Comparison of ENCODE assay signal across 8 mouse cellular contexts in the genomic region with DNA sequence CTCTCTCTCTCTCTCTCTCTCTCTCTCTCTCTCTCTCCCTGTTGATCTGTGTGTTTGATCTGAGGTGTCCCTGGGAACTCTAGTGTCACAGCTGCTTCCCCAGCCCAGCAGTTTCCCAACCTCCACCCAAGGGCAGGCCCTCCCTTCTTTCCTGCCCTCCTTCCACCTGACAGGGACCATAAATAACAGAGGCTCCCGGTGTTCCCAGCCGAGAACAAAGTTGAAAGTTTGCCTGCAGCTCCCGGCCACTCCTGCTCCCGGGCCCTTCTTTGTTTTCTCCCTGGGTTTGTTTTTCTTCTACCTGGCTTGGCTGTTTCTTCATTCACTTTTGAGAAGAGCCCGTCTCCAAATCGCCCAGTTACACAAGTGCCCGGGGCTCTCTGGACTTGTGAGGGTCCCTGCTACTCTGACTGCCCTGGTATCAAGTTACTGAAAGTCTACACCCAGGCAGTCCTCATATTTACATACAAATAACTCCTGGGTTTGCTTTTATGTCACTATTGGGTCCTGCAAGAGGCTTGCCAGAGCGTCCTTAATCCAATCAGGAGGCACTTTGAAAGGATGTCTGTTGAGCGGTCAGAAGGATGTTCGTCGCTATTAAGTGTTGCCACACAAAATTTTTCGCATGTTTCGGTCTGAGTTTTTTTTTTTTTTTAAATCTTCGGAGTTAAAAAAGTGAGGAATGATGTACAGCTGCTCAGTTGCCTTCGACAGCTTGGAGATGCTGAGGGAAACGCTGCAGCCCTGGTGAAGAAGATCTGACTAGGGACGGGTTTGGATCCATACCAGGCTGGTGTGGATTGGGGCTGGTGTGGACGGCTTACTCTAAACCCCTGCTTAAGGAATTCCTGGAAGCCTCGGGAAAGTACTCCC.
A peak's percentile ranks its signal among the peaks of the same experiment; 100 is the strongest.
DNase-seq lines count a peak whose midpoint lies in the region; ATAC-seq lines count a peak whose summit lies in the region.

No protein-coding gene starts in this region.

- whole genome bisulfite sequencing in lung, embryonic 16.5 days: 1% methylated on average over 19 of the region's 19 CpGs

- no peaks in the 10 kb centered on the region for H3K36me3 ChIP-seq in lung, embryonic 16.5 days (ENCODE audit: control insufficient read depth, insufficient read depth, low read length)

- peak overlapping the region; percentile 44 for H3K4me3 ChIP-seq in lung, embryonic 16.5 days (ENCODE audit: low read length)

- no peaks in the 10 kb centered on the region for H3K27me3 ChIP-seq in lung, embryonic 16.5 days (ENCODE audit: control insufficient read depth, insufficient read depth, low read depth, low read length)

- ATAC-seq in lung, embryonic 16.5 days (ENCODE audit: low read depth): peak; percentile 71

- H3K9ac ChIP-seq in lung, embryonic 16.5 days (ENCODE audit: low read length): peak overlapping the region; percentile 51

- peak; percentile 5 for DNase-seq in ovary, postnatal 10 days (ENCODE audit: low spot score)
- DNase-seq in ovary, adult 18-20 months (ENCODE audit: low spot score): no peak
- peak; percentile 56 for DNase-seq in heart, adult 8-10 months (ENCODE audit: low spot score)
- peak; percentile 83 for DNase-seq in kidney, adult 18-20 months
- peak; percentile 55 for DNase-seq in testis, postnatal 10 days (ENCODE audit: low spot score)
- DNase-seq in left cerebral cortex, postnatal 14 days (ENCODE audit: low spot score in 2 of 2): no peak
- no peak for DNase-seq in right cerebral cortex, adult 2 months (ENCODE audit: low spot score in 2 of 2)

- H3K9me3 ChIP-seq in lung, embryonic 16.5 days (ENCODE audit: control insufficient read depth, low read length): no peaks in the 10 kb centered on the region

- peaks cover 14% of the 10 kb centered on the region for H3K4me1 ChIP-seq in lung, embryonic 16.5 days (replicated peaks; ENCODE audit: control insufficient read depth, insufficient read depth, low read length)

- peak overlapping the region; percentile 64 for H3K4me2 ChIP-seq in lung, embryonic 16.5 days (ENCODE audit: low read depth, low read length)

- H3K27ac ChIP-seq in lung, embryonic 16.5 days (ENCODE audit: low read length): peak overlapping the region; percentile 92

- intact Hi-C loops in left cerebral cortex, postnatal 14 days (cut with DNase I): no loop called here

Comparison
In these comparisons a context has a peak if more than half of its experiments do, and no peak if none do; other contexts are left out.
1. DNase-seq: peak in ovary, postnatal 10 days (single experiment), heart, adult 8-10 months (single experiment), kidney, adult 18-20 months (single experiment) and testis, postnatal 10 days (single experiment); none in ovary, adult 18-20 months (single experiment), left cerebral cortex, postnatal 14 days (0 of 2) and right cerebral cortex, adult 2 months (0 of 2).